Mouse (Mus musculus) MN1 (cell line): Measurements from ENCODE around the gene Wdr45b.
"Not testable (repeated sequence)": the region's sequence is repeated elsewhere in the genome, so short reads cannot be mapped to it uniquely, and the experiment has no call there.

Source experiments
- DNase-seq: peaks from one replicate; pipeline ENCODE4 v3.0.0-alpha.2; 2016; ENCODE audit warnings: low spot score

Gene Wdr45b

GRCm38 (mm10) chr11:121328206-121328605 is 26.0 kb downstream of the Wdr45b start:
- no peak for DNase-seq

- DNase-seq: no peak
Observed at GRCm38 (mm10) chr11:121326681-121327080, 27.6 kb downstream of the Wdr45b start.

- no peak for DNase-seq
Observed at GRCm38 (mm10) chr11:121326034-121326433, 28.2 kb downstream of the Wdr45b start.

GRCm38 (mm10) chr11:121307712-121308111 is 46.5 kb downstream of the Wdr45b start:
- not testable (repeated sequence) for DNase-seq

GRCm38 (mm10) chr11:121306608-121307007 is 47.6 kb downstream of the Wdr45b start:
- DNase-seq: no peak

GRCm38 (mm10) chr11:121305371-121305770 is 48.9 kb downstream of the Wdr45b start:
- DNase-seq: no peak

GRCm38 (mm10) chr11:121300265-121300664 is 54.0 kb downstream of the Wdr45b start:
- DNase-seq: no peak

- DNase-seq: no peak
Observed at GRCm38 (mm10) chr11:121298493-121298892, 55.8 kb downstream of the Wdr45b start.

GRCm38 (mm10) chr11:121294771-121295170 is 59.5 kb downstream of the Wdr45b start:
- DNase-seq: no peak

GRCm38 (mm10) chr11:121289859-121290258 is 64.4 kb downstream of the Wdr45b start:
- DNase-seq: peak; percentile 30

- DNase-seq: no peak
Observed at GRCm38 (mm10) chr11:121282911-121283310, 71.3 kb downstream of the Wdr45b start.

- DNase-seq: no peak
Observed at GRCm38 (mm10) chr11:121278011-121278410, 76.2 kb downstream of the Wdr45b start.

- no peak for DNase-seq
Observed at GRCm38 (mm10) chr11:121277516-121277915, 76.7 kb downstream of the Wdr45b start.
